Mouse (Mus musculus) thymus, postnatal 10 days (tissue): ENCODE results near the gene Ncor1.

ENCODE experiments used
- DNase-seq, 2 experiments: peaks; one replicate each; pipeline ENCODE4 v3.0.0; 2021; ENCODE audit warnings: low spot score in 2 of 2

The Ncor1 gene

GRCm38 (mm10) chr11:62268381-62268780 lies 190.0 kb downstream of the Ncor1 start:
- DNase-seq: no peak

DNA sequence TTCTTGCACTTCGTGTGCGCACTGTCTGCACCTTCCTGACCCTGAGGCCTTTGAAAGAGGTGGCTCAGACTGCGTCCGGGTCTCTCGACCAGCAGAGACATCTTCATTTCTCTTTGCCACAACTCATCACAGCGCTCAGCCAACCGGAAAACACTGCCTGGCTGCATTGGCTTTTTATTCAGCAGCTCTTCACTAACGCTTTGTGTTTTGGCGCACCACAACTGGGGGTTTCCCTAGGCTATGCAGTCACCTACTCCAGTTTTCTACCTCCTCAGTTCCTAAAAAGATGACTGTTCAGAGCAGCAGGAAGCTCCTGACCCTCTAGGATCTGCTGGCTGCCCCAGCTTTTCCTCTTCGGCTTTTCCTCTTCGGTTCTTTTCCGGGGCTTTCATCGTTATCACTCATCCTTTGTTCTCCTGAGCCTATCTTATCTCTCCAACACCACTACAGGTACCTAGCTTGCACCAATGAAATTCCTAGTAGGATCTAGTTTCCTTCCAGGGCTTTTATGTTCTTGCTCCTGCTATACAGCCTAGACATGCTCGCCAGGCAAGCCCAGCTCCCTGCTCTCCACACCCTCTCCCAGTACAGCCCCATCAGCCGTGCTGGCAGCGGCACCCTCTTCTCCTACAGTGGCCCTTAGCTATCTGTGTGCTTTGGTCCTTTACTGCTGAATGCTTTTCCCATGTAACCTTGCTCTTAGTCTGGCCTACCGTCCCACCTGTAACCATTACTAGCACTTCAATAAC lies 191.7 kb downstream of the Ncor1 start:
- DNase-seq: no peak
